Mouse (Mus musculus) urinary bladder, adult 2 months (tissue): ENCODE measurements around the gene Srsf4. TPM values are rescaled to one million over a fixed set of nuclear protein-coding genes. Genes with fewer than 3 reads are reported as not detected.
A peak's percentile ranks its signal among the peaks of the same experiment; 100 is the strongest.

ENCODE experiments used
- DNase-seq: peaks from one replicate; pipeline ENCODE4 v3.0.0; 2022; ENCODE audit warnings: low spot score
- polyA plus RNA-seq: library from polyadenylated mRNA; depleted of rRNA; stranded (reverse); fragments of >200 nt; gene quantifications from 2 replicates; pipeline ENCODE4 v1.2.3, GENCODE M21; 2012; rRNA removed

Srsf4 gene
- 48.1 and 60.6 TPM in 2 replicates for polyA plus RNA-seq

GRCm38 (mm10) chr4:131873293-131874168 lies at the start of gene Srsf4:
Srsf4 (plus strand) TSS chr4:131873617.
- DNase-seq: peak; percentile 86

DNA sequence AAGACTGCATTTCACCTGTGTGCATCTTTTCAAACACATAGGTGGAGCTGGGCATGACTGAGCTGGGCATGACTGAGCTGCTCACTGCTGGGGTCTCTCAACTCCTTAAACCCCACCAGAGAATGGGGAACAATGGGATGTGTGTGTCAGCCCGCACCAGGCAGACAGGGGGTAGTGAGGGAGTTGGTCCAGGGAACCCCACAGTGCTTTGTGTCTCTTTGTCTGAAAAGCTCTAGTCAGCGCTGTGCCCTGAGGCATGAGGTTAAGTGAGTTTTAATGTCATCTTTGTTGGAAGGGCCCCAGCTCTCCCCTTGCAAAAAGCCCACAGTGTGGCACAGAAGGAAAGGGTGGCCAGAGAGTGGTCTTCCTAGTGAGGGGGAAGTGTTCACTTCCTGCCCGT lies 48.5 kb upstream of the Srsf4 start:
- no peak for DNase-seq

DNA sequence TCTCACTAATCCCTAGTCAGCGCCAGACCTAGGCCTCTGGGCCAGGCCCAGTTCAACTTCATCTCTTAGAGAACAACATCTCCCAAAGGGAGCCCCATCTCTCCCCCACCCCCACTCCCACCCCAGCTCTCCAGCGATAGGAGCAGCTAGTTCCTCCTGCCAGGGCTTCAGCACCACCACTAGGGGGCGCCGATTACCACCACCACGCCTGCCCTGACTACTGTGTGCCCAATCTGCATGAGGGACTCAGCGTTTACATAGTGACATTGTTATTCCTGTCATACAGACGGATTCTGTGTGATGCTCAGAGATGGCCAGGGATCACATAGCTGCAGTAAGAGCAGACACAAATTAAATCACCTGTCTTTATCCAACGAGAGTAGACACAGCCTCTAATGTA lies 47.6 kb upstream of the Srsf4 start:
- no peak for DNase-seq

DNA sequence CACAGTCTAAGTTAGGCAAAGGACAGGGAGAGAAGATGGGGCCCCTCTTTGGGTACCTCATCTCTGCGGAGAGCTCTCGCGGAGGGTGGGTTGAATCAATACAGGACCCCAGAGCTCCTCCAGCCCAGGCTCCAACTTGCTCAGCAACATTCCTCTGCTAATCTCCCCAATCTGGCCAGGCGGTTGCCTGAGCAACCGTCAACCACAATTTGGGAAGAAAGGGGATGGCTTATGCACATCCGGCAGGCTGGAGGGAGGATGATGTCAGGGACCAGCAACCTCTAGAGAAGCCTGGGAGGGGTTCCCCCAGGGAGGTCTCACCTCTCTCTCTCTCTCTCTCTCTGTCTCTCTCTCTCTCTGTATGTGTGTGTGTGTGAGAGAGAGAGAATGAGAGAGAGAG lies 46.5 kb upstream of the Srsf4 start:
- DNase-seq: no peak

DNA sequence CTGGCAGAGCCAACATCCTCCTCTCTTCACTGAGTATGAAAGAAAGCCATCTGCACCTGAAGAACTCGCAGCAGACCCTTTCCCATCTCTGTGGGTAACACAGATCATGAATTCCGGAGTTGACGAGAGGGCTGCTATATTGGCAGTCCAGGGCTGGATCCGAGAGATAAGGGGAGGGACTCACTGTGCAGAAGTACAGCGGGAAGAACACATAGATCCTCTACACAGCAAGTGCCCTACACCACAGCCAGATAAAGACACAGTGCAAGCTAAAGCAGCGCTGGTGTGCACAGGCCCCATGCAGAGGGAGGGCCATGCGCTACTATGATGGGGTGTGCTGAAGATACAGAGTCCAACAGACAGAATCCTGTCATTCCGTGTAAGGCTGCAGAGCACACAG lies 44.3 kb upstream of the Srsf4 start:
- DNase-seq: no peak

GRCm38 (mm10) chr4:131831546-131832045 lies 41.8 kb upstream of the Srsf4 start:
- DNase-seq: no peak

GRCm38 (mm10) chr4:131832759-131833407 lies 40.5 kb upstream of the Srsf4 start:
- no peak for DNase-seq

GRCm38 (mm10) chr4:131833971-131834609 lies 39.3 kb upstream of the Srsf4 start:
- no peak for DNase-seq

DNA sequence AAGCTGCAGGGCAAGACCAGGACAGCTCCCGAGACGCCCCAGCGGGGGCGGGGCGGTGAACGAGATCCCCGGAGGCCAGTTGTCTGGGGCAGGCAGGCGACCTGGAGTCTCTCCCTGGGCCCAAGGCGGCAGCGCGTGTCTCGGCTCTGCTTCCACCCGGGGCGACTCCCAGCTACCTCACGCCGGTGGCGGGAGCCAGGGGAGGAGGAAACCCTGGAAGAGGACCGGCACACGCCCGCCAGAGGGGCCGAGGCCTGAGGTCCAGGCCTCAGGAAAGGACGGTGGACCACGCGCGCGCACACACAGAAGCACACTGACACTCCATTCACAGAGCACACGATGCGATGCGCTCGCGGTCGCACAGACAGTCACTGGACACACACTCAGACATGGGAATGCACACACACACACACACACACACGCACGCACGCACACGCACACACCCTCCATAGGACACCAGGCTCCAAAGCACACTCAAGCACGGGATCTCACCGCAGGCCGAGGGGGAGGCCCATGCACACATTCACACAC lies 37.0 kb upstream of the Srsf4 start:
- peak; percentile 70 for DNase-seq

GRCm38 (mm10) chr4:131836891-131837491 lies 36.4 kb upstream of the Srsf4 start:
- peak; percentile 56 for DNase-seq

DNA sequence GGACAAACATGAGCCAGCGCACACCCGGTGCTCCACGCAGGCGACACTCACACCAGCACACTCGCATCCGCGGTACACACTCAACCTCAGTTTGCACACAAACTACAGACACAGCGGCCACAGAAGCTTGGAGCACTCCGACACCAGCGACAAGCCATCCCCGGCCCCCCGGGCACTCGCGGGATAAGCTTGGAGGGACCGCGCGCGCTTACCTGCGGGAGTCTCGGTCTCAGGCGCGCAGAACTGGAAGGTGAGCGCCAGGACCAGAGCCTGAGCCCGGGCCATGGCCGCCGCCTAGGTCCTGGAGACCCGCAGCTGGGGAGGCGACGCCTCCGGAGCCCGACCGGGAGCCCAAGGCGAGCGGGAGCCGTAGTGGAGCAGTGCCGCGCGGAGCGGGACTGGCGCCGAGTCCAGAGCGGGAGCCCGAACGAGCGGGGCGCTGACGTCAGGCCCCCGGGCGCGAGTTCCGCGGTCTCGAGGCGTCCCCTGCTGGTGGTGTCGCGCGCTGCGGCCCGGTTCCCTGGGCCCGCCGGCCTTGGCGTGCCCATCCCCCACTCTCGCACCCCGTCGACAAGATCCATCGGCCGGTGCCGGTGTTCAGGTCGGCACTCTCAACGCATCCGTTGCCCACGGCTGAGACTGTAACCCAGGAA lies 35.4 kb upstream of the Srsf4 start, which contains the start of gene Ptpru:
TSS of gene Ptpru (minus strand) at position 417 of the 653 bp plus-strand sequence.
- peak; percentile 99 for DNase-seq

DNA sequence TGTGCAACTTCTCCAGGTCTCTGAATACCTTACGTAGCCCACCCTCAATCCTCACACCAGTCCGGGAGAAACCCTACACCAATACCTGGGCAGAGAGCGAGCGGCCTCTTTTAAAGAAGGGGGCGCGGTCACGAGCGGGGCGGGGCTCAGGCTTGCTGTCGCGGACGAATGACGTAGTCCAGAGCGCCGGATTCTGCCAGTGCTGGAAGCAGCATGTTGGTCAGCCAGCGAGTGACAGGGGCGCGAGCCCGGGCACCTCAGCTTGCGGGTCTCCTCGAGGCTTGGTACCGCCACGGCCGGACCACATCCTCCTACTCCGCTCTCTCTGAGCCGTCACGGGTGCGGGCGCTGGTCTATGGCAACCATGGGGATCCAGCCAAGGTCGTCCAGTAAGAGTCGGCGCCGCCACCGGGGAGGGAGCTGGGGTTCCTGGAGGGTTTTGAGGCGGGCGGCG lies 30.1 kb upstream of the Srsf4 start, which contains the start of gene Mecr:
TSS of gene Mecr (plus strand) at position 181 of the 454 bp plus-strand sequence.
- peak; percentile 87 for DNase-seq

- DNase-seq: no peak
Measured at GRCm38 (mm10) chr4:131845991-131846778, 27.2 kb upstream of the Srsf4 start.

- DNase-seq: no peak
Measured at GRCm38 (mm10) chr4:131848082-131848481, 25.3 kb upstream of the Srsf4 start.

GRCm38 (mm10) chr4:131849986-131850638 lies 23.3 kb upstream of the Srsf4 start:
- no peak for DNase-seq

DNA sequence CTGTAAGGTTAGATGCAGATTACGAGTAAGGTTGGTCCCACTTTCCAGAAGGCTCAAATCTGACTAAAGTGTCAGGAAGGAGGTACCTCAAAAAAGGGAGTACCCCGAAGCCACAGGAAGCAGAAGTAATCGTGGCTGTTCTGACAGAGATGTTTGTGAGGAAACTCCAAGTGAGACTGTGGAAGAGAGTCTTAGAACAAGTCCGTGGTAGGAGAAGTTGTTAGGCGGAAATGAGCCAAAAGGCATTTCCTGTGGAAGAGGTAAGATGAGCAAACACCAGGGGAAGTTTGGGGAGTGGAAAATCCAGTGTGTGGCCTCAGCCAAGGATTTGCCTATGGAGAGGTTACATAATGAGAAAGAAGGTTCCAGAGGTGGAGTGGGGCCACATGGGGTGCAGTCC lies 18.5 kb upstream of the Srsf4 start:
- DNase-seq: no peak

DNA sequence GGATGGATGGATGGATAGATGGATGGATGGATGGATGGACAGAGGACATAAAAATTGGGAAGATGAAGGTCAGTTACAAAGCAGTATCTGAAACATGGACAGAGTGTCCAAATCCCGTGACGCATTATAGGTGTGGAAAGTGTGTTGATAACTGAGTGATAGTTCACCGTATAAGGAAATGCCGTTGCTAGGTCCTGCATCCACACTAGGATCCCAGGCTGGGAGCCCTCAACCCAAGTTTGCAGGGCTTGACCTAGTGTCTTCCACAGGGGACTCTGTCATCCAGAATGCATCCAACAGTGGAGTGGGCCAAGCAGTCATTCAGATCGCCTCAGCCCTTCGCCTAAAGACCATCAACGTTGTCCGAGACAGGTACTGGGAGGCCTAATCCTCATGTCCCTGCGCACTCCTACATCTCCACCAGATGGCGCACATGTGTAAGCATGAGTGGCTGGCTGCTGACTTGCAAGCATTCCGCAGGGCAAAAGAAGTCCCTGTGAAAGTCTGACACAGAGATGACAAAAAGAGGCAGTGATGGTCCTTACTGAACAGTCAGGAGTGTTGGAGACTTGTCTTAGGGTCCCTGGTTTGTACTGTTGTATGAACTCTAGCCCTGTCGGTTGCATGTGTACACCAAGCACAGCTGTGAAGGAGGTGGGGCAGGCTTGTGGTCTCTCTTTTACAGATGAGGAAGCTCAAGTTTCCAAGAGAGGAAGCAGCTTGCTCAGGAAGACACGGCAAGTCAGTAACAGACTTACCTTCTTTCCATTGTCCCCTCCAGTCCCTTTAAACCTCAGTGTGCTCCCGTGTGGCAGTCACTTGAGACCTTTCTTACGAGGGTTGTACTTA lies 12.7 kb upstream of the Srsf4 start:
- DNase-seq: peak; percentile 55

DNA sequence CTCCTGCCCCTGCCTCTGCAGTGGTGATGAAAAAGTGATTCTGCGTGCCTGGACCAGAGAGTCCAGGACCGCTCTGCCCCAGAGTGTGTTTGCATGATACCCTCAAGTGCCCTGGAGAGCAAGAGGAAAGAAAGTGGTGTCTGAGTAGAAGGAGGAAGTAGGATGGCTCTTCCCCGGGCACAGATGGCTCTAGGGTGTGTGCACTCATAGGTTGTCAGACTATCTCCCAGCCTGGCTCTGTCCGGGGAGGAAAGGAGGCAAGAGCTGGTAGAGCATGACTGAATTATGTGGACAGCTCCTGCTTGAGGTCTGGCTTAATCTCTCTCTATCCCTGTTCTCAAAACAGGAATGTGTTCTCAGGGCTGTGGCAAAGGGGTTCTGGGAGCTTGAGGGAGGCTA lies 12.1 kb upstream of the Srsf4 start:
- no peak for DNase-seq
